Mouse (Mus musculus) erythroblast, adult 5-6 weeks (primary cell): Measurements from ENCODE around the gene Srebf1. TPM values are rescaled to one million over a fixed set of nuclear protein-coding genes. Genes with fewer than 3 reads are reported as not detected.

ENCODE experiments used
- ATAC-seq: replicated peaks from 2 replicates; pipeline ENCODE4 v1.8.0; 2016; ENCODE audit warnings: moderate number of reproducible peaks, mild to moderate bottlenecking, moderate TSS enrichment, inconsistent platforms; ENCODE audit not compliant: poor library complexity, low FRiP score, severe bottlenecking
- total RNA-seq, 2 experiments: library from RNA; stranded (forward) in 1 of 2; stranded (reverse) in 1 of 2; fragments of 150-400 nt in 1 of 2; fragments of 200-764, 138-1000 nt in 1 of 2; gene quantifications; 2 replicates each; pipeline versions ENCODE4 v1.2.3 to v1.2.4; 2015 to 2017; ENCODE audit warnings: low replicate concordance in 2 of 2

Srebf1 gene
- total RNA-seq, 2 experiments from 2014 or later, result 1.3 to 12.2 TPM

- ATAC-seq, result no peak
These were observed 61.1 kb downstream of the Srebf1 start for GRCm38 (mm10) chr11:60161146-60161874.

DNA sequence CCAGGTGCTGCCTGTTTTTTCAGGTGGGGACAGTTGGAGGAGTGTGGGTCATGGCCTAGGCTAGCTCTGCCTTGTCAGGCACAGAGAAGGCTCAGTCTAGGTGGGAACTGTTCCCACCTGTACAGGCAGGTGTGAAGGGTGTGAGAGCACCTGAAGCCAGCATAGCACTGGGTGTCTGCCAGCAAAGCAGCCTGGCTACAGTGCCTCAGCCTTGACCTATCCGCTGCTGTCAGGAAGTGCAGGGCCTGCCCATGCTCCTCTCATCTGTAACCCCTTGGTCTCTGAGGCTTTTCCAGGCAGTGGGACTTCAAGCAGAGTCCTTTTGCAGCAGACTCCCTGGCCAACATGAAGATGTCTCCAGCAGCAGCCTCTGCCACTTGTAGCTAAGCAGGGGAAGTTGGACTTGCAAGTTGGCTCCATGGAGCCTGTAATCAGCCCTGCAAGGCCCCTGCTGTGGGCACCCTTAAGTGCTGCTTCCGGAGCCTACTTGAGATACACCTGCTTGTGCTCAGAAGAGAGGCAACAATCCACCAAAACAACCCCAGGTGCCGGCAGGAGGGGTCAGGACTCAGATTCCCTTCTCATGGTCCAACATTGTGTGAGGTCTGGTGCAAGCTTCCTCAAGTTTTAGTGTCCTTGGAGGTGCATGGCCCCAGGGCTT, 61.8 kb downstream of the Srebf1 start:
- ATAC-seq, result peak; percentile 28; the same call in 1 of the 2 replicates

DNA sequence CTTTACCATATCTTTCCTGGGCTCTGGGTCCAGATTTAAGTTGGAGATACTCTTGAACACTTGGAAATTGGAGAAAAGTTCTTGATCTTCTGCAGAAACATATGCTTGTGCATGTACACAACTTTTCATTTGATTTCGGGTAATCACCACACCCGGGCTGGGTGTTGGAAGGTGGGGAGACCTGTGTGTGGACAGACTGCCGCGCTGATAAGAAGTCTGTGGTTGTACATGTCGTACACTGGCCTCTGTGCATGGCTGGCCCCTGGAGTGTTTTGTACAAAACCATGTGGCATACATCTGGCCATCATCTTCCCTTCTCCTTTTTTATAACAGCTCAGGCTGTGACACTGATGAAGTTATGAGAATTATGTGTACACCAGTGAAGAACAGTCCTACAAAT, 62.4 kb downstream of the Srebf1 start:
- peak; percentile 52; the same call in 1 of the 2 replicates for ATAC-seq

DNA sequence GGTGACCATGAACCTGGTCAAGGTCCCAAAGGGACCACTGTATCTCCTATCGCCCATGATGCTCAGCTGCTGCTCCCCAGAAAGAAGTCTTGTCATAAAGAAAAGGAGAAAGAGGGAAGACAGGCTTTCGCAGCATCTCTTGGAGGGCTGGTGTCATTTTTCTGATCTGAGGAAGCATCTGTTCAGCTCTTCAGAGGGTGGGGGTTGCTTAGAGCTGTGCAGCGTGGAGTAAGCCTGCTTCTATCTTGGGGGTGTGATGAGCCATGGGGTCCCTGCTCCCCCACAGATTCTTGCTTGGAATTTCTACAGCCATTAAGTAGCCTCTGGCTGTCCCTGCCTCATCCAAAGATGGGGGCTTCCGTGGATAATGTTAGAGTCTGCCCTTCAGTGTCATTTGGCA, 64.1 kb downstream of the Srebf1 start:
- ATAC-seq, result no peak

- ATAC-seq, result no peak
These were observed 66.7 kb downstream of the Srebf1 start for GRCm38 (mm10) chr11:60155690-60156089.

DNA sequence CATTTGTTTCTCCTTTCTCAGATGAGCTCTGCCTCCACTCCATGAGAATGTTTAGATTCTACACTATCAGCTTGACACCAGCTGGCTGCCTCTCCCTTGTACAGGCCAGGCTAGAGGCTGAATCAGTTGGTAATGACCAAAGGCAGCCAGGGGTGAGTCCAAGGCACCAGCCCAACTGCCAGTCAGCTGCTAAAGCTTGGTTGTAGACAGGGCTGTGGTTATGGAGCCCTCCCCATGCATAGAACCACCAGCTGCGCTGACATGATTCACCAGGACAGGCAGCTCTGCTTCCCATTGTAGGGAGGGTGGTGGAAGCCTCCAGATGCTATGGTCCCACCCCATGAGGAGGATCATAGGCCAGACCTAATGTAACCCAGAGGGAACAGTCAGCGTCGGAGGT, 68.4 kb downstream of the Srebf1 start:
- ATAC-seq, result no peak

DNA sequence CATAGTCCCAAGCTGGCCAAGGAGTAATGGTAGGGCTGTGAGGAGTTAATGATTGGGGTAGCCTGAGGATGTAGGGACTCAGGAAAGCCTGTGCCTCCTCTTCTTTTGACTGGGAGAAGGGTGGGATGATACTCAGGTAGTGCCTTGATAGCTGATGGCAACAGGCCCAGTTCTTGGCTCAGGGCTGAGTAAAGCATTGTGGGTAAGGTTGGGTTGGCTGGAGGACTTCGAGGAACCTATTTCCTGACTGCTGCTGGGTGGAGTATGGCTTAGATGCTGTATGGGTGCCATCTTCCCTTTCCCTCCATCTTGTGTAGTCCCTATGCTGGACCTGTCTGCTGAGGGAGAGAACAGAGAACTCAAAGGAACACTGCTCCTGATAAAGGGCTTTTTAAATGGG, 70.0 kb downstream of the Srebf1 start:
- ATAC-seq, result no peak

GRCm38 (mm10) chr11:60150677-60151076, 71.7 kb downstream of the Srebf1 start:
- no peak for ATAC-seq

Other genes with a start within 250 kb of the Srebf1 start
- gene Pemt, start 176.1 kb downstream of the Srebf1 start, total RNA-seq (2015; ENCODE audit: low replicate concordance), result 3.8 and 6.7 TPM in 2 replicates
- gene Pemt, start 176.1 kb downstream of the Srebf1 start, total RNA-seq (2017; ENCODE audit: low replicate concordance), result 0.98 and 6.6 TPM in 2 replicates
- 4.0 and 6.3 TPM in 2 replicates for gene Rai1, start 117.6 kb downstream of the Srebf1 start, total RNA-seq (2015; ENCODE audit: low replicate concordance)
- 1.3 and 1.5 TPM in 2 replicates for gene Rai1, start 117.6 kb downstream of the Srebf1 start, total RNA-seq (2017; ENCODE audit: low replicate concordance)
- gene Tom1l2, start 130.3 kb upstream of the Srebf1 start, total RNA-seq (2015; ENCODE audit: low replicate concordance), result 2.7 and 4.8 TPM in 2 replicates
- 2.0 and 9.2 TPM in 2 replicates for gene Tom1l2, start 130.3 kb upstream of the Srebf1 start, total RNA-seq (2017; ENCODE audit: low replicate concordance)
- 1.3 TPM in 1 of 2 replicates, not detected in the other for gene Drc3, start 130.7 kb upstream of the Srebf1 start, total RNA-seq (2015; ENCODE audit: low replicate concordance)
- not detected in 2 replicates for gene Drc3, start 130.7 kb upstream of the Srebf1 start, total RNA-seq (2017; ENCODE audit: low replicate concordance)
- gene Gid4, start 194.6 kb upstream of the Srebf1 start, total RNA-seq (2015; ENCODE audit: low replicate concordance), result 3.7 and 7.7 TPM in 2 replicates
- gene Gid4, start 194.6 kb upstream of the Srebf1 start, total RNA-seq (2017; ENCODE audit: low replicate concordance), result 6.7 and 7.3 TPM in 2 replicates
- 6.1 and 6.5 TPM in 2 replicates for gene Atpaf2, start 195.9 kb upstream of the Srebf1 start, total RNA-seq (2015; ENCODE audit: low replicate concordance)
- gene Atpaf2, start 195.9 kb upstream of the Srebf1 start, total RNA-seq (2017; ENCODE audit: low replicate concordance), result 11.4 and 15.8 TPM in 2 replicates
- 3.7 and 9.4 TPM in 2 replicates for gene Drg2, start 232.0 kb upstream of the Srebf1 start, total RNA-seq (2015; ENCODE audit: low replicate concordance)
- gene Drg2, start 232.0 kb upstream of the Srebf1 start, total RNA-seq (2017; ENCODE audit: low replicate concordance), result 12.4 and 15.7 TPM in 2 replicates
- 0.96 and 1.5 TPM in 2 replicates for gene Myo15, start 246.8 kb upstream of the Srebf1 start, total RNA-seq (2015; ENCODE audit: low replicate concordance)
- 0.68 and 2.6 TPM in 2 replicates for gene Myo15, start 246.8 kb upstream of the Srebf1 start, total RNA-seq (2017; ENCODE audit: low replicate concordance)